Mouse (Mus musculus): ENCODE data around the gene Nmnat3.

GRCm38 (mm10) chr9:98417919-98418318 lies 130.7 kb downstream of the Nmnat3 start:
- TF ChIP-seq CTCF (IDR thresholded peaks at IDR 0.05; ENCODE audit: extremely low read depth, insufficient read depth, insufficient read length, insufficient replicate concordance) (no peak), POLR2A (IDR thresholded peaks at IDR 0.05; ENCODE audit: low read depth, low read length) (no peak)

All from spleen, adult 2 months (tissue).